Mouse (Mus musculus) brain, embryonic 14.5 days (tissue): ENCODE results near the gene Tet1.

Experiments used
- CTCF ChIP-seq: fragments of 200-500 bp; IDR thresholded peaks from 2 replicates; pipeline ENCODE4 v1.5.1; 2012; ENCODE audit warnings: inconsistent platforms, mild to moderate bottlenecking, moderate library complexity, borderline replicate concordance; ENCODE audit not compliant: insufficient read depth, insufficient read length; ENCODE audit errors: extremely low read depth
- POLR2A ChIP-seq: fragments of 200-500 bp; IDR thresholded peaks from 2 replicates; pipeline ENCODE4 v1.6.1; 2012; ENCODE audit warnings: mild to moderate bottlenecking, inconsistent platforms, borderline replicate concordance; ENCODE audit not compliant: poor library complexity, insufficient read depth, insufficient read length, severe bottlenecking; ENCODE audit errors: extremely low read depth

DNA sequence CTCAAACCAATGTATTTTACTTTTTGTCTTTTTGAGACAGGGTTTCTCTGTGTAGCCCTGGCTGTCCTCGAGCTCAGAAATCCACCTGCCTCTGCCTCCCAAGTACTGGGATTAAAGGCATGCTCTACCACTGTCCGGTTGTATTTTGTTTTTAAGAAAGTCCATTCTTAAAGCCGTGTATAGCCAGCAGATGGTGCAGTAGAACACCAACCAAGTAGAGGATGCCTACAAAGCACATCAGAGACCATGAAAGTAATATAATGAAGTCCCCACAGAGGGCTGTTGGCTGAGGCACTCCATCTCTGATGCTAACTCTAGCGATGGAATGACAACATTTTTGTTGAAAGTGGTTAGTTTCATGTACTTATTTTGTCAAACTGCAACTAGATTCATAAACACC, 98.8 kb downstream of the Tet1 start:
- TF ChIP-seq POLR2A (no peak), CTCF (no peak; the same call in 1 of the 2 replicates)
